Mouse (Mus musculus) c-Kit-negative CD71-positive TER-119-positive erythroid progenitor cells, embryonic 14.5 days (primary cell): ENCODE data around the gene Cetn3.

Experiments used
- DNase-seq: peaks from one replicate; pipeline ENCODE4 v3.0.0-alpha.2; 2013; ENCODE audit warnings: low read depth, low spot score

Cetn3 gene

GRCm38 (mm10) chr13:81822750-81823149, 39.9 kb downstream of the Cetn3 start:
- DNase-seq: no peak

GRCm38 (mm10) chr13:81824576-81825330, 41.9 kb downstream of the Cetn3 start:
- no peak for DNase-seq

GRCm38 (mm10) chr13:81828486-81828885, 45.6 kb downstream of the Cetn3 start:
- no peak for DNase-seq

GRCm38 (mm10) chr13:81831838-81832237, 49.0 kb downstream of the Cetn3 start:
- DNase-seq: no peak

GRCm38 (mm10) chr13:81836386-81837177, 53.7 kb downstream of the Cetn3 start:
- DNase-seq: no peak

- DNase-seq: no peak
These were observed 55.1 kb downstream of the Cetn3 start for GRCm38 (mm10) chr13:81838016-81838415.

GRCm38 (mm10) chr13:81838948-81839347, 56.1 kb downstream of the Cetn3 start:
- no peak for DNase-seq

GRCm38 (mm10) chr13:81840246-81840645, 57.4 kb downstream of the Cetn3 start:
- DNase-seq: no peak

GRCm38 (mm10) chr13:81840646-81841045, 57.8 kb downstream of the Cetn3 start:
- no peak for DNase-seq

GRCm38 (mm10) chr13:81842278-81842677, 59.4 kb downstream of the Cetn3 start:
- DNase-seq: no peak
